Mouse (Mus musculus) liver, embryonic 14.5 days (tissue): Measurements from ENCODE around the gene Mtmr12. TPM values are rescaled to one million over a fixed set of nuclear protein-coding genes. Genes with fewer than 3 reads are reported as not detected.
"Not testable (repeated sequence)": the region's sequence is repeated elsewhere in the genome, so short reads cannot be mapped to it uniquely, and the experiment has no call there.

ENCODE experiments used
- ATAC-seq: fragments of 200-750 bp; cut with Nextera tagmentation; 2 replicates; pipeline ENCODE4 v1.8.0; 2017; ENCODE audit warnings: moderate number of reproducible peaks, mild to moderate bottlenecking, moderate library complexity; ENCODE audit not compliant: insufficient read depth
- DNase-seq, 3 experiments: peaks; one replicate each; pipeline ENCODE4 v3.0.0-alpha.2; 2012 to 2013; ENCODE audit warnings: low read depth in 3 of 3, low spot score in 3 of 3
- H3K27ac ChIP-seq: fragments of 300-500 bp; sonication (generic); 2 replicates; pipeline ENCODE4 v1.5.1; 2014; ENCODE audit warnings: moderate library complexity, mild to moderate bottlenecking, control low read depth, inconsistent platforms
- H3K27me3 ChIP-seq: fragments of 300-500 bp; sonication (generic); 2 replicates; pipeline ENCODE4 v1.6.1; 2014; ENCODE audit warnings: mild to moderate bottlenecking, low read length, moderate library complexity; ENCODE audit not compliant: control insufficient read depth, insufficient read depth
- H3K36me3 ChIP-seq: fragments of 300-500 bp; sonication (generic); replicated peaks from 2 replicates; pipeline ENCODE4 v1.6.1; 2014; ENCODE audit warnings: low read depth; ENCODE audit not compliant: control insufficient read depth, insufficient read depth
- H3K4me1 ChIP-seq, 2 experiments: fragments of 200-500 bp in 1 of 2; fragments of 300-500 bp in 1 of 2; sonication (generic) in 1 of 2; replicated peaks; 2 replicates each; pipeline ENCODE4 v1.6.1; 2012 to 2014; ENCODE audit warnings: antibody characterized with exemption in 1 of 2, inconsistent platforms in 1 of 2, low read length in 1 of 2; ENCODE audit not compliant: control insufficient read depth in 2 of 2, insufficient read depth in 2 of 2
- H3K4me2 ChIP-seq: fragments of 300-500 bp; sonication (generic); 2 replicates; pipeline ENCODE4 v1.6.1; 2014; ENCODE audit warnings: low read depth, mild to moderate bottlenecking, control low read depth, moderate library complexity
- H3K4me3 ChIP-seq, 2 experiments: fragments of 200-500 bp in 1 of 2; fragments of 300-500 bp in 1 of 2; sonication (generic) in 1 of 2; 2 replicates each; pipeline ENCODE4 v1.5.1; 2012 to 2014; ENCODE audit warnings: low read depth in 2 of 2, low read length in 2 of 2, mild to moderate bottlenecking in 2 of 2, control low read depth in 1 of 2, inconsistent platforms in 1 of 2, moderate library complexity in 1 of 2; ENCODE audit not compliant: insufficient read depth in 1 of 2
- H3K9ac ChIP-seq: fragments of 300-500 bp; sonication (generic); replicated peaks from 2 replicates; pipeline ENCODE4 v1.6.1; 2014; ENCODE audit warnings: mild to moderate bottlenecking, control low read depth, moderate library complexity
- H3K9me3 ChIP-seq: fragments of 300-500 bp; sonication (generic); 2 replicates; pipeline ENCODE4 v1.6.1; 2016; ENCODE audit warnings: low read length, mixed read lengths; ENCODE audit not compliant: control insufficient read depth
- CTCF ChIP-seq: IDR thresholded peaks from 2 replicates; pipeline ENCODE4 v1.5.1; 2016; ENCODE audit warnings: antibody characterized with exemption, low read depth, control low read depth
- EP300 ChIP-seq: IDR thresholded peaks from 2 replicates; pipeline ENCODE4 v1.6.1; 2016; ENCODE audit warnings: antibody characterized with exemption, low read depth
- WGBS: fragments of 180-500 bp; shearing (Covaris S2); extraction: QIAGEN DNeasy Blood & Tissue Kit; methylation state at CpG from one replicate; pipeline ENCODE4 v1.1.7; 2014; ENCODE audit not compliant: insufficient replicate concordance; 5-methylcytosine and 5-hydroxymethylcytosine counted together
- polyA plus RNA-seq, 2 experiments: library from polyadenylated mRNA; depleted of rRNA in 1 of 2; stranded (reverse) in 1 of 2; unstranded in 1 of 2; fragments of >200 nt; fragmentation: Nextera tagmentation in 1 of 2; extraction: Ambion mirVana in 1 of 2; gene quantifications; 2 replicates each; pipeline versions ENCODE4 v1.2.1 to v1.2.3; 2012 to 2014

The Mtmr12 gene
- polyA plus RNA-seq, 2 experiments: 6.4 to 7.2 TPM

DNA sequence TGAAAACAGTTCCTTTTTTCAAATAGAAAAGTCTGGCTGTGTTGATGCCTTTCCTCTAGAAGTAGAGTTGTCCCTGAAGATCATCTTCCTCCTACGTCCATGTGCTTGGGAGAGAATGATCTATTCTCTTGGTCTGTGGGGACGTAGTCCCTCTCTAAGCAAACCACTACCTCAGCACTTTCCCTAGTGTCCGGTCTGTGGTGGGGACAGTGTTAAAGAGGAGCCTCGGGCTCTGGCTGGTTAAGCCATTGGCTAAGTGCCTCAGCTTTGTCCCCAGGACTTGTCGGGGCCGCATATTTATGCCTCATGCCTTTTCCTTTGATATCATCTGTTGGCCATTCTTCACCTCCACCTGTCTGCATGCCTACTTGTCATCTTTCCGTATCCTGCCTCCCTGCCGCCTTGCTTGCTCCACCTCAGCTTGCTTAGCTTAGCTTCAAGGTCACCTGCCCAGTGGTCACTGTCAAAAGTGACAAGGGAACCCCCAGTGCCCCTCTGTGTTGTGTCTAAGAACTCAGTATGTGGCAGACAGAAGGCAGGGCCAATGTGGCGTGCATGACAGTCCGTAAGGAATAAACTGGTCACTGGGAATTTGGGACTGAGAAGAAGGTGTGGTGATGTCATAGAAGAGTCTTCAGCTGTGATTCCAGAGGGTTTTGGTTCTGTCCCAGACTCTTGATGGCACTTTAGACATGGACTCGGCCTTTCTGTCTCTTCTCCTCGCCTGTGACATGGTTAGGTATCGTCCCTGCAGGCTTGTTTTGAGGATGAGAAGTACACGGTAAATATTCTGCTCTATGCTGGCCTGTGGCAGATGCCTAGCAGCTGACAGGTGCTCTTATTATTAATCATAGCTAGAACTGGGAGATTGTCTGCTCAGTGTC lies 9.9 kb downstream of the Mtmr12 start:
- Histone ChIP-seq H3K36me3 (no peaks in the 10 kb centered on the region), H3K27ac (no peak overlapping the region), H3K4me3 (no peak overlapping the region), H3K27me3 (no peaks in the 10 kb centered on the region), H3K4me1 (peaks cover 0 to 32% of the 10 kb centered on the region in 2 experiments; a peak in 2 of 4 replicates), H3K9ac (no peak overlapping the region), H3K9me3 (no peaks in the 10 kb centered on the region), H3K4me2 (no peak overlapping the region)
- no peak for DNase-seq
- TF ChIP-seq EP300: no peak
- TF ChIP-seq CTCF: no peak
- 70% methylated on average over 14 of the region's 14 CpGs for WGBS
- ATAC-seq: no peak

DNA sequence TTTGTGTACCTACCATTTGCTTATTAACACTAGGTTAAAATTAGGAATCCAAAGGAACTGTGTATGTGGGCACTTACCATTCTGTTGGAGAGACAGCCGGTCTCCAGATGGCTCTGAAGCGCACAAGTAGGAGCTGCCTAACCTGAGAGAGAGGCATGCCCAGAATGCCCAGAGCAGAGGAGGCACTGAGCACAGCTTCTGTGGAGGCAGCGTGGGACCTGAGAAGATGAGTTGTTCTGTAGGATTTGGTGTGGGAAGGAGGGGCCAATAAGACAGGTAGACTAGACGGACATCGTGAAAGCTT lies 10.5 kb downstream of the Mtmr12 start:
- Histone ChIP-seq H3K36me3 (no peaks in the 10 kb centered on the region), H3K4me3 (no peak overlapping the region), H3K4me1 (peaks cover 0 to 27% of the 10 kb centered on the region in 2 experiments; a peak in 3 of 4 replicates), H3K9ac (no peak overlapping the region), H3K9me3 (no peaks in the 10 kb centered on the region), H3K27ac (no peak overlapping the region), H3K4me2 (no peak overlapping the region), H3K27me3 (no peaks in the 10 kb centered on the region)
- ATAC-seq (no peak), DNase-seq (no peak)
- TF ChIP-seq EP300 (no peak), CTCF (no peak)
- 90% methylated on average over 5 of the region's 5 CpGs for WGBS

DNA sequence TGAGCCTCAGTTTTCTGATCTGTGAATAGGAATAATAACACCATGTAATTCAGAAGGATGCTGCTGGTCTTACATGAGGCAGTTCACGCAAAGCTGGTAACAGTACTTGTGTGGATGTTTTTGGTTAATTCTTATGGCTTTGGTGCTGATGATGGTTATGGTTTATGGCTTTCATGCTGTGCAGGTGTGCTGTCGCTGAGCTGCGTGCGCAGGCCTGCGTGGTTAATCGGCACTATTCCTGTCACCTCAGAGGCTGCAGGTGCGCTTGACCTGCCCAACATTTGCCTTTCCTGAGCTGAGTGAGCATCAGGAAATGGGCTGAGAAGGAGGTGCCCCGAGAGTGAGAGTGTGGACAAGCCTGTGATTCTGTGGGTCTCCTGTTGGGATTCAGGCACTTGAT lies 11.3 kb downstream of the Mtmr12 start:
- no peak overlapping the region for H3K27ac ChIP-seq
- H3K27me3 ChIP-seq: no peaks in the 10 kb centered on the region
- no peak overlapping the region for H3K4me3 ChIP-seq
- no peak overlapping the region for H3K9ac ChIP-seq
- H3K4me1 ChIP-seq: peaks cover 0 to 28% of the 10 kb centered on the region in 2 experiments; a peak in 3 of 4 replicates
- no peak for DNase-seq
- WGBS: 84% methylated on average over 8 of the region's 8 CpGs
- H3K4me2 ChIP-seq: no peak overlapping the region
- no peak for ATAC-seq
- TF ChIP-seq EP300 (no peak), CTCF (no peak)
- H3K36me3 ChIP-seq: no peaks in the 10 kb centered on the region
- no peaks in the 10 kb centered on the region for H3K9me3 ChIP-seq

DNA sequence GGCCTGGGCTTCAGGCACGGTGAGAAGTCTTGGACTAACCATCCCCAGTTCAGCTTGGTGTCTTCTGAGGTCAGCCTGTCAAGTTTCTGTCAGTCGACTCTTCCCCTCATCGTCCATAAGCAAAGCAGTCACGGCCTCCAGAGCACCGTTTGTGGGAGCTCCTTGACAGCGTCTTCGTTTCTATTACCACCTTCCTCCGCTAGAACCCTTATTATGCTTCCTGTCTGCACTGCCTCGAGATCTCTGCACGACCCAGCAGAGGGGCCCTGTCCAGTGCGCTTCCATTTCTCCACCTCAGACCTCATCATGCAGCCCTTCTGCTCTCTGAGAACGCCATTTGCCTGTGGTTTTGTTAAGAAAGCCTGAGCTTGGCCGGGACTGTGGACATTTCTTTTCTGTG lies 12.0 kb downstream of the Mtmr12 start:
- ATAC-seq: no peak

DNA sequence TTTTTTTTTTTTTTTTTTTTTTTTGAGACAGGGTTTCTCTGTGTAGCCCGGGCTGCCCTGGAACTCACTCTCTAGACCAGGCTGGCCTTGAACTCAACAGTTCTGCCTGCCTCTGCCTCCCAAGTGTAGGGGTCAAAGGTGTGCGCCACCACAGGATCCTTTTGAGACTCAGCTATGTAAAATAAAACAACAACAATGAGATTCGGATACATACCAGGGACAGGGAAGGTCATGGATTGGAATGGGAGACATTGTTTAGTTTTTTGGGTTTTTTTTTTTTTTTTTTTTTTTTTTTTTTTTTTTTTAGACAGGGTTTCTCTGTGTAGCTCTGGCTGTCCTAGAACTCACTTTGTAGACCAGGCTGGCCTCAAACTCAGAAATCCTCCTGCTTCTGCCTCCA lies 12.5 kb downstream of the Mtmr12 start:
- not testable (repeated sequence) for H3K9me3 ChIP-seq, H3K27ac ChIP-seq, H3K9ac ChIP-seq, H3K36me3 ChIP-seq, ATAC-seq, H3K4me3 ChIP-seq, H3K4me2 ChIP-seq, H3K27me3 ChIP-seq, DNase-seq
- peaks cover 0 to 30% of the 10 kb centered on the region in 2 experiments; a peak in 3 of 4 replicates for H3K4me1 ChIP-seq
- WGBS: 57% methylated on average over 3 of the region's 3 CpGs

More for the DNA sequence above, 12.0 kb downstream of the Mtmr12 start:
- no peak overlapping the region for H3K9ac ChIP-seq
- no peak overlapping the region for H3K4me2 ChIP-seq
- H3K4me1 ChIP-seq: peaks cover 0 to 28% of the 10 kb centered on the region in 2 experiments; a peak in 3 of 4 replicates
- no peaks in the 10 kb centered on the region for H3K27me3 ChIP-seq
- H3K4me3 ChIP-seq: no peak overlapping the region
- H3K36me3 ChIP-seq: no peaks in the 10 kb centered on the region
- no peaks in the 10 kb centered on the region for H3K9me3 ChIP-seq
- DNase-seq: no peak
- WGBS: 19% methylated on average over 13 of the region's 13 CpGs
- H3K27ac ChIP-seq: no peak overlapping the region
- no peak for TF ChIP-seq CTCF
- TF ChIP-seq EP300: no peak
